Mouse (Mus musculus): ENCODE measurements around the gene Rprd1b. TPM values are rescaled to one million over a fixed set of nuclear protein-coding genes. Genes with fewer than 3 reads are reported as not detected.

Rprd1b gene
- polyA plus RNA-seq, 2 experiments = 14.1 to 21.6 TPM

GRCm38 (mm10) chr2:158138778-158139177 lies 110.5 kb downstream of the Rprd1b start:
- Histone ChIP-seq H3K27ac (no peak overlapping the region), H3K27me3 (ENCODE audit: control insufficient read depth, insufficient read depth, low read length) (no peaks in the 10 kb centered on the region), H3K4me3 (ENCODE audit: insufficient read depth in 1 of 2, low read depth in 2 of 2, low read length in 2 of 2) (no peak overlapping the region), H3K9ac (replicated peaks) (no peak overlapping the region), H3K4me2 (ENCODE audit: low read depth) (no peak overlapping the region), H3K4me1 (replicated peaks; ENCODE audit: control insufficient read depth in 2 of 2, insufficient read depth in 2 of 2, low read length in 1 of 2) (peaks cover 40 to 42% of the 10 kb centered on the region in 2 experiments), H3K9me3 (ENCODE audit: control insufficient read depth, low read length) (no peaks in the 10 kb centered on the region), H3K36me3 (replicated peaks; ENCODE audit: control insufficient read depth, insufficient read depth, low read depth) (peaks cover 85% of the 10 kb centered on the region)
- DNase-seq (ENCODE audit: low read depth in 3 of 3, low spot score in 3 of 3) (no peak), ATAC-seq (ENCODE audit: insufficient read depth) (no peak)
- 89% methylated on average over 9 of the region's 9 CpGs for WGBS (ENCODE audit: insufficient replicate concordance)
- TF ChIP-seq EP300 (IDR thresholded peaks at IDR 0.05; ENCODE audit: low read depth) = no peak
- TF ChIP-seq CTCF (IDR thresholded peaks at IDR 0.05; ENCODE audit: low read depth) = no peak

GRCm38 (mm10) chr2:158139628-158140027 lies 111.3 kb downstream of the Rprd1b start:
- Histone ChIP-seq H3K9ac (replicated peaks) (0 out of 2 replicates have a peak overlapping the region, but pooled peaks have one; percentile 27), H3K4me3 (ENCODE audit: insufficient read depth in 1 of 2, low read depth in 2 of 2, low read length in 2 of 2) (no peak overlapping the region), H3K4me1 (replicated peaks; ENCODE audit: control insufficient read depth in 2 of 2, insufficient read depth in 2 of 2, low read length in 1 of 2) (peaks cover 48 to 49% of the 10 kb centered on the region in 2 experiments), H3K27me3 (ENCODE audit: control insufficient read depth, insufficient read depth, low read length) (no peaks in the 10 kb centered on the region), H3K9me3 (ENCODE audit: control insufficient read depth, low read length) (no peaks in the 10 kb centered on the region), H3K27ac (peak overlapping the region; percentile 52), H3K4me2 (ENCODE audit: low read depth) (no peak overlapping the region; the same call in 1 of the 2 replicates), H3K36me3 (replicated peaks; ENCODE audit: control insufficient read depth, insufficient read depth, low read depth) (peaks cover 78% of the 10 kb centered on the region)
- TF ChIP-seq EP300 (IDR thresholded peaks at IDR 0.05; ENCODE audit: low read depth) = no peak
- no peak for TF ChIP-seq CTCF (IDR thresholded peaks at IDR 0.05; ENCODE audit: low read depth)
- 58% methylated on average over 7 of the region's 7 CpGs for WGBS (ENCODE audit: insufficient replicate concordance)
- DNase-seq (ENCODE audit: low read depth in 3 of 3, low spot score in 3 of 3) = no peak
- ATAC-seq (ENCODE audit: insufficient read depth) = no peak

- TF ChIP-seq CTCF (IDR thresholded peaks at IDR 0.05; ENCODE audit: low read depth) (no peak), EP300 (IDR thresholded peaks at IDR 0.05; ENCODE audit: low read depth) (no peak)
- Histone ChIP-seq H3K9me3 (ENCODE audit: control insufficient read depth, low read length) (no peaks in the 10 kb centered on the region), H3K4me2 (ENCODE audit: low read depth) (peak overlapping the region; percentile 94), H3K4me1 (replicated peaks; ENCODE audit: control insufficient read depth in 2 of 2, insufficient read depth in 2 of 2, low read length in 1 of 2) (peaks cover 54 to 58% of the 10 kb centered on the region in 2 experiments), H3K27ac (peak overlapping the region; percentile 97), H3K36me3 (replicated peaks; ENCODE audit: control insufficient read depth, insufficient read depth, low read depth) (peaks cover 68% of the 10 kb centered on the region), H3K9ac (replicated peaks) (peak overlapping the region; percentile 85), H3K27me3 (ENCODE audit: control insufficient read depth, insufficient read depth, low read length) (no peaks in the 10 kb centered on the region), H3K4me3 (ENCODE audit: insufficient read depth in 1 of 2, low read depth in 2 of 2, low read length in 2 of 2) (peak overlapping the region in 1 of 2 experiments; percentile 69; a peak in 2 of 4 replicates)
- ATAC-seq (ENCODE audit: insufficient read depth) = no peak
- DNase-seq (ENCODE audit: low read depth in 3 of 3, low spot score in 3 of 3) = no peak
- WGBS (ENCODE audit: insufficient replicate concordance) = 77% methylated on average over 5 of the region's 5 CpGs
These were observed 112.4 kb downstream of the Rprd1b start for GRCm38 (mm10) chr2:158140664-158141063.

GRCm38 (mm10) chr2:158141271-158141670 lies 113.0 kb downstream of the Rprd1b start:
- DNase-seq (ENCODE audit: low read depth in 3 of 3, low spot score in 3 of 3) (no peak), ATAC-seq (ENCODE audit: insufficient read depth) (no peak)
- peak overlapping the region; percentile 94 for H3K4me2 ChIP-seq (ENCODE audit: low read depth)
- no peaks in the 10 kb centered on the region for H3K27me3 ChIP-seq (ENCODE audit: control insufficient read depth, insufficient read depth, low read length)
- peak overlapping the region; percentile 85 for H3K9ac ChIP-seq (replicated peaks)
- TF ChIP-seq EP300 (IDR thresholded peaks at IDR 0.05; ENCODE audit: low read depth) (no peak), CTCF (IDR thresholded peaks at IDR 0.05; ENCODE audit: low read depth) (no peak)
- 41% methylated on average over 7 of the region's 7 CpGs for WGBS (ENCODE audit: insufficient replicate concordance)
- H3K27ac ChIP-seq = peak overlapping the region; percentile 97
- H3K36me3 ChIP-seq (replicated peaks; ENCODE audit: control insufficient read depth, insufficient read depth, low read depth) = peaks cover 61% of the 10 kb centered on the region
- peaks cover 54 to 58% of the 10 kb centered on the region in 2 experiments for H3K4me1 ChIP-seq (replicated peaks; ENCODE audit: control insufficient read depth in 2 of 2, insufficient read depth in 2 of 2, low read length in 1 of 2)
- H3K9me3 ChIP-seq (ENCODE audit: control insufficient read depth, low read length) = no peaks in the 10 kb centered on the region
- peak overlapping the region; percentile 53 to 69 for H3K4me3 ChIP-seq (ENCODE audit: insufficient read depth in 1 of 2, low read depth in 2 of 2, low read length in 2 of 2)

GRCm38 (mm10) chr2:158141690-158142440 lies 113.6 kb downstream of the Rprd1b start:
- peak overlapping the region; percentile 85 for H3K9ac ChIP-seq (replicated peaks)
- peaks cover 54 to 58% of the 10 kb centered on the region in 2 experiments for H3K4me1 ChIP-seq (replicated peaks; ENCODE audit: control insufficient read depth in 2 of 2, insufficient read depth in 2 of 2, low read length in 1 of 2)
- no peaks in the 10 kb centered on the region for H3K9me3 ChIP-seq (ENCODE audit: control insufficient read depth, low read length)
- 7% methylated on average over 7 of the region's 7 CpGs for WGBS (ENCODE audit: insufficient replicate concordance)
- DNase-seq (ENCODE audit: low read depth in 3 of 3, low spot score in 3 of 3) = peak; percentile 91 to 92 (median 91)
- H3K36me3 ChIP-seq (replicated peaks; ENCODE audit: control insufficient read depth, insufficient read depth, low read depth) = peaks cover 57% of the 10 kb centered on the region
- H3K27me3 ChIP-seq (ENCODE audit: control insufficient read depth, insufficient read depth, low read length) = no peaks in the 10 kb centered on the region
- peak overlapping the region; percentile 94 for H3K4me2 ChIP-seq (ENCODE audit: low read depth)
- TF ChIP-seq CTCF (IDR thresholded peaks at IDR 0.05; ENCODE audit: low read depth) (no peak), EP300 (IDR thresholded peaks at IDR 0.05; ENCODE audit: low read depth) (peak; percentile 95)
- H3K4me3 ChIP-seq (ENCODE audit: insufficient read depth in 1 of 2, low read depth in 2 of 2, low read length in 2 of 2) = peak overlapping the region; percentile 53 to 69
- peak overlapping the region; percentile 97 for H3K27ac ChIP-seq
- ATAC-seq (ENCODE audit: insufficient read depth) = peak; percentile 90

Measured in liver, embryonic 14.5 days (tissue).